Mouse (Mus musculus): ENCODE results near the gene Parvb. TPM values are rescaled to one million over a fixed set of nuclear protein-coding genes. Genes with fewer than 3 reads are reported as not detected.

Parvb gene
- total and polyA plus RNA-seq, 3 experiments, result 0.04 to 2.3 TPM; not detected in 1

DNA sequence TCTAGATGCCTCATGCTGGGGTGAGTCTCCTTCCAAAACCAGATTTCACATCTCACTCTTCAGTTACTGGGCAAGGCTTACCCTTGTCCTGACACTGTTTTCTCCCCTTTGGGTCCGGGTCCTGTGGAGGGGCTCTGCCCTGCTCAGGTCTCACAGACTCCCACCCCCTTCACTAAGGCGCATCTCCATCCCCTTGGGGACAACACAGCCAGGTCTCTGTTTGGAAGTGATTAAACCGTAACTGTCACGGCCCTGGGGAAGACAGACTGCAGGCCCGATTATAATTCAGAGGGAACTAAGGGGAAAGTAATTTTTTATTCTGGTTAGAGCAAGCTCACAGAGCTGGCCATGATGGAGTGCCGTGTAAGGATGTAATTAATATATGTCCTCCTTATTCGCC lies 46.8 kb downstream of the Parvb start:
- dilution Hi-C loops (cut with MboI; ENCODE audit: extremely low pct_ligation_motif_present, extremely low pct_unique_long_range_greater_than_20kb, low sequenced_read_pairs), result no loop called here
- Histone ChIP-seq H3K27ac (ENCODE audit: insufficient read depth, low read depth) (no peak overlapping the region), H3K4me2 (ENCODE audit: insufficient read depth, low read depth, poor library complexity, severe bottlenecking) (no peak overlapping the region), H3K79me2 (replicated peaks; ENCODE audit: control insufficient read depth, extremely low read depth, insufficient read depth, poor library complexity, severe bottlenecking) (no peaks in the 10 kb centered on the region), H3K27me3 (replicated peaks) (peaks cover 84% of the 10 kb centered on the region), H3K4me1 (ENCODE audit: control insufficient read depth in 1 of 2, insufficient read depth in 2 of 2) (no peaks in the 10 kb centered on the region), H3K36me3 (replicated peaks in 1 of 2; ENCODE audit: control insufficient read depth in 1 of 2, insufficient read depth in 1 of 2, low read length in 1 of 2) (no peaks in the 10 kb centered on the region), H3K9me3 (replicated peaks; ENCODE audit: low read length) (peaks cover 14% of the 10 kb centered on the region), H3K9ac (ENCODE audit: insufficient read depth, low read depth) (no peak overlapping the region), H3K4me3 (replicated peaks in 1 of 3; ENCODE audit: low read depth in 2 of 3, low read length in 2 of 3, poor library complexity in 1 of 3) (no peak overlapping the region)
- no peak for DNase-seq (ENCODE audit: extremely low read depth)
- TF ChIP-seq KAT2A (IDR thresholded peaks at IDR 0.05; ENCODE audit: insufficient replicate concordance, low read length), result no peak
- no peak for TF ChIP-seq MXI1 (IDR thresholded peaks at IDR 0.05; ENCODE audit: low read depth, low read length)
- TF ChIP-seq ZNF384 (IDR thresholded peaks at IDR 0.05; ENCODE audit: low read depth, low read length), result no peak
- TF ChIP-seq ZMIZ1 (IDR thresholded peaks at IDR 0.05; ENCODE audit: low read depth, low read length), result no peak
- no peak for TF ChIP-seq MEF2A (IDR thresholded peaks at IDR 0.05; ENCODE audit: borderline replicate concordance, low read depth, low read length)
- TF ChIP-seq GABPA (IDR thresholded peaks at IDR 0.05; ENCODE audit: insufficient replicate concordance, low read depth, low read length), result no peak
- TF ChIP-seq E2F4 (IDR thresholded peaks at IDR 0.05; ENCODE audit: insufficient replicate concordance, low read depth, low read length), result no peak
- TF ChIP-seq SMC3 (IDR thresholded peaks at IDR 0.05; ENCODE audit: low read depth, low read length), result no peak
- no peak for TF ChIP-seq NRF1 (IDR thresholded peaks at IDR 0.05; ENCODE audit: low read depth, low read length)
- TF ChIP-seq MAZ (IDR thresholded peaks at IDR 0.05; ENCODE audit: low read depth, low read length), result no peak
- no peak for TF ChIP-seq IRF4 (IDR thresholded peaks at IDR 0.05; ENCODE audit: low read depth, low read length)
- TF ChIP-seq ELF1 (IDR thresholded peaks at IDR 0.05; ENCODE audit: low read depth, low read length), result no peak
- TF ChIP-seq PAX5 (IDR thresholded peaks at IDR 0.05; ENCODE audit: low read length), result no peak
- TF ChIP-seq BHLHE40 (IDR thresholded peaks at IDR 0.05; ENCODE audit: low read depth, low read length), result no peak
- no peak for TF ChIP-seq SIN3A (IDR thresholded peaks at IDR 0.05; ENCODE audit: low read length)
- TF ChIP-seq RCOR1 (conservative IDR thresholded peaks at IDR 0.05; ENCODE audit: low read depth, low read length), result no peak
- no peak for TF ChIP-seq MAFK (IDR thresholded peaks at IDR 0.05; ENCODE audit: insufficient replicate concordance, low read length)
- TF ChIP-seq TBP (conservative IDR thresholded peaks at IDR 0.05; ENCODE audit: low read depth, low read length), result no peak
- in situ Hi-C loops (cut with MboI; ENCODE audit: low pct_ligation_motif_present, low pct_unique_long_range_greater_than_20kb, low sequenced_read_pairs), result no loop called here

DNA sequence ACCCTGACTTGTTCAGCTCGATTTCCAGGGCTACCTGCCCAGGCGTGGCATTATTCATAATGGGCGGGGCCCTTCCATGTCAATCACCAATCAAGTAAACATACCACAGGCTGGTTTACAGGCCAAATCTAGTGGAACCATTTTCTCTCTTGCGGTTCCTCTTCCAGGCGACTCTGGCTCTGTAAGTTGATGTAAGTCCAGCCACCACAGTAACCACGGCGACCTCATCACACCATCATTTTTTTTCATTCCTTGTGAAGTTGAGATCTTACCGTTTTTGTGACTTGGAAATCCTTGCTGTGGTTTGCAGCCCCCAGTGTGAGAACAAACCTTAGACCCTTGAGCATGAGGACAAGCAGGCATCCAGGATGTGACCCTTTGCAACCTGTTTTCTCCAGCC lies 48.5 kb downstream of the Parvb start:
- no peak for DNase-seq (ENCODE audit: extremely low read depth)
- Histone ChIP-seq H3K9me3 (replicated peaks; ENCODE audit: low read length) (peaks cover 7% of the 10 kb centered on the region), H3K4me2 (ENCODE audit: insufficient read depth, low read depth, poor library complexity, severe bottlenecking) (no peak overlapping the region), H3K36me3 (replicated peaks in 1 of 2; ENCODE audit: control insufficient read depth in 1 of 2, insufficient read depth in 1 of 2, low read length in 1 of 2) (no peaks in the 10 kb centered on the region), H3K79me2 (replicated peaks; ENCODE audit: control insufficient read depth, extremely low read depth, insufficient read depth, poor library complexity, severe bottlenecking) (no peaks in the 10 kb centered on the region), H3K27me3 (replicated peaks) (peaks cover 78% of the 10 kb centered on the region), H3K4me1 (ENCODE audit: control insufficient read depth in 1 of 2, insufficient read depth in 2 of 2) (no peaks in the 10 kb centered on the region), H3K4me3 (replicated peaks in 1 of 3; ENCODE audit: low read depth in 2 of 3, low read length in 2 of 3, poor library complexity in 1 of 3) (no peak overlapping the region), H3K9ac (ENCODE audit: insufficient read depth, low read depth) (no peak overlapping the region), H3K27ac (ENCODE audit: insufficient read depth, low read depth) (no peak overlapping the region)
- in situ Hi-C loops (cut with MboI; ENCODE audit: low pct_ligation_motif_present, low pct_unique_long_range_greater_than_20kb, low sequenced_read_pairs), result loop anchor here (5.0 kb wide), 2 partner anchors 47 to 332 kb away; no protein-coding TSS in a partner anchor
- dilution Hi-C loops (cut with MboI; ENCODE audit: extremely low pct_ligation_motif_present, extremely low pct_unique_long_range_greater_than_20kb, low sequenced_read_pairs), result no loop called here
- no peak for TF ChIP-seq IRF4 (IDR thresholded peaks at IDR 0.05; ENCODE audit: low read depth, low read length)
- no peak for TF ChIP-seq PAX5 (IDR thresholded peaks at IDR 0.05; ENCODE audit: low read length)
- no peak for TF ChIP-seq MEF2A (IDR thresholded peaks at IDR 0.05; ENCODE audit: borderline replicate concordance, low read depth, low read length)
- TF ChIP-seq CTCF (conservative IDR thresholded peaks at IDR 0.05 in 1 of 2, IDR thresholded peaks at IDR 0.05 in 1 of 2; ENCODE audit: low read depth in 2 of 2, low read length in 2 of 2), result no peak
- no peak for TF ChIP-seq HCFC1 (IDR thresholded peaks at IDR 0.05; ENCODE audit: low read depth, low read length)
- TF ChIP-seq JUN (IDR thresholded peaks at IDR 0.05; ENCODE audit: insufficient read depth, low read depth, low read length), result no peak
- TF ChIP-seq RCOR1 (conservative IDR thresholded peaks at IDR 0.05; ENCODE audit: low read depth, low read length), result no peak
- no peak for TF ChIP-seq JUND (conservative IDR thresholded peaks at IDR 0.05; ENCODE audit: low read depth, low read length)
- no peak for TF ChIP-seq ETS1 (conservative IDR thresholded peaks at IDR 0.05; ENCODE audit: low read depth, low read length)
- TF ChIP-seq E2F4 (IDR thresholded peaks at IDR 0.05; ENCODE audit: insufficient replicate concordance, low read depth, low read length), result no peak
- no peak for TF ChIP-seq SIN3A (IDR thresholded peaks at IDR 0.05; ENCODE audit: low read length)
- TF ChIP-seq KAT2A (IDR thresholded peaks at IDR 0.05; ENCODE audit: insufficient replicate concordance, low read length), result no peak
- TF ChIP-seq CHD2 (IDR thresholded peaks at IDR 0.05; ENCODE audit: low read length), result no peak
- TF ChIP-seq ZNF384 (IDR thresholded peaks at IDR 0.05; ENCODE audit: low read depth, low read length), result no peak
- no peak for TF ChIP-seq NRF1 (IDR thresholded peaks at IDR 0.05; ENCODE audit: low read depth, low read length)
- TF ChIP-seq MYC (IDR thresholded peaks at IDR 0.05; ENCODE audit: low read depth, low read length), result no peak

All from CH12.LX (cell line).